Mouse (Mus musculus) cerebellum, adult 18-20 months (tissue): ENCODE data around the gene Gm20479.

Experiments
- DNase-seq, 2 experiments: peaks; one replicate each; pipeline ENCODE4 v3.0.0; 2021

Gene Gm20479

DNA sequence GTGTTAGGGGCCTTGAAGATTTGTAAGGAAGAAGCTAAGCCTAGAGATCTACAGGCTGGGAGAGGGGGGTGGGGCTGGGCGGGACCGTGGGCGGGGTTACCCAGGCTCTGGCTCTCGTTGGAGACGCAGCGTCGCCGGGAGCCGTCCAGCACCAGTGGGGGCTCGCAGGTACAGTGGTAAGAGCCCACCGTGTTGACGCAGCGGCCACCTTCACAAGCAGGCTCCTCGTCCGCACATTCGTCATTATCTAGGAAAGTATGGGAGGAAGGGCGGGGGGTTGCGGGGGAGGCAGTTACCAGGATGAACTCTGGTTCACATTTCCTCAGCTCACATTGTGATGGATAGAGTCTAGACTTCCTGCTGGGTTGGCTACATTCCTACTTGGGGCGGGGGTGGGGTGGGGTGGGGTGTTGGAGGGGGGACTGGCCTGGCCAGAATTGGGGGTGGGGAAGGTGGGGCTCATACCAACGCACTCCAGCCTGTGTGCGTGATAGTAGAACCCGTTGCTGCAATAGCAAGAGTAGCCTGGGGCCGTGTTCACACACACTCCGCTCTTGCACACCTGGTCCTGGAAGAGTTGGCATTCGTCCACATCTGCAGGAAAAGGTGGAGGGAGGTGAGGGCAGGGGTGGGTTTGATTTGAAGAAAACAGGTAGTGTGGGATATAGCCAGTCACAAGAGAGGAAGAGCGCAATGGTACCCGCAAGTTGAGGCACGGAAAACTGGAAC, 48.2 kb downstream of the Gm20479 start:
- DNase-seq = no peak

DNA sequence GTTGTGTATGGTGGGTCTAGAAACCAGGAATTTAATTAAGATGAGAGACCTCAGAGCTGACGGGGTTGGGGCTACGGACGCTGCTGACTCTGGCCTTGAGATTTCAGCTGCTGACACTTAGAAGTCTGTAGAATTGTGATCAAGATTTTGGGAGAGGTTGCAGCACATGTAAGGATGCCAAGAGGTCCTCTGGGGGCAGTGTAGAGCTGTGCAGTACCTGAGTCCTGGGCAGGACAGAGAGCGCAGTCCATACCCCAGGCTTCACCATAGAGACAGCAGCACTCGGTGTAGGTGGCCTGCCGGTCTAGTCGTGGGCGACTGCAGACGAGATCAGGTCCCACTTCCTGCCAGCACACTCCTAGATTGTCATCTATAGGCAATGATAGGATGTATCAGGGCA, 49.7 kb downstream of the Gm20479 start:
- DNase-seq = no peak

DNA sequence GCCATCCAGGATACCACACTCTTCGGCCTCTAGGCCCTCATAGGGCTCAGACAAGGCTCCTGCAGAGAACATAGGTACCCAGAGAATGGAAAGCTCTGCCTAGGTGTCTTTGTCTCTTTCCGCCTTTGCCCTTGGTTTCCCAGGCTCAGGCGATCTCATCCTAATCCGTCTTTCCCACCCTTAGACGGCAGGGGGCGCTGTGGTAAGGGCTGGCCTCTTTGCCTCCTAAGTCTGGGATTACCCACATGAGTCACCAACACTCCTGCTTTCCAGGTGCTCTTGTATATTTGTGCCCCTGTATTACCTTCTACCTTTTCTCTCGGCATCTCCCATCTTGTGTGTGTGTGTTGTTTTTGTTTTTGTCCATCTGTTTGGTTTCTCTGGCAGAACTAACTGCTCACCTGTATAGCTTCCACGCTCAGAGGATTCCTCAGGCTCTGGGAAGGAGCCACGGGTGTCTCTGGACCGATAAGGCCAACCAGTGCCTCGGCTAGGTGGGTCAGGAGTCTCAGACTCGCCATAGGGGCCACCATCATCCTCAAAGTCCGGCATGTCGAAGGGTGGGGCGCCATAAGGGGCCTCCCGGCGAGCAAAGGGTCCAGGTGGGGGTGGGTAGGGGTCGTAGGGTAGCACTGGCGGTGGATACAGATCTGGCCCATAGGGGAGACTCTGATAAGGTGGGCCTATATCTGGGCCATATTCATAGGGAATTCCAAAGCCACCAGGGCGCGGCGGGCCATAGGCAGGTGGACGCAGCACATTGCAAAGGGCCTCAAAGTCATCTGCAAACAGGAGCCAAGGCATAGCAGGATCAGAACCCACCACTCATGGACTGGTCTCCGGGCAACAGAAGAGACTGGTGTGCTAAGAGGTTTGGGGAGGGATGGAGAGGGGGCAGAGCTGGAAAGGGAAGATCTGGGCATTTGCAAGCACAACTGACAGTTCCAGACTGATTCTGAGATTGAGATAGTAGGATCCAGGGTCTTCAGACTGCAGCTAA, 50.8 kb downstream of the Gm20479 start:
- peak in 1 of 2 experiments; percentile 39 for DNase-seq

DNA sequence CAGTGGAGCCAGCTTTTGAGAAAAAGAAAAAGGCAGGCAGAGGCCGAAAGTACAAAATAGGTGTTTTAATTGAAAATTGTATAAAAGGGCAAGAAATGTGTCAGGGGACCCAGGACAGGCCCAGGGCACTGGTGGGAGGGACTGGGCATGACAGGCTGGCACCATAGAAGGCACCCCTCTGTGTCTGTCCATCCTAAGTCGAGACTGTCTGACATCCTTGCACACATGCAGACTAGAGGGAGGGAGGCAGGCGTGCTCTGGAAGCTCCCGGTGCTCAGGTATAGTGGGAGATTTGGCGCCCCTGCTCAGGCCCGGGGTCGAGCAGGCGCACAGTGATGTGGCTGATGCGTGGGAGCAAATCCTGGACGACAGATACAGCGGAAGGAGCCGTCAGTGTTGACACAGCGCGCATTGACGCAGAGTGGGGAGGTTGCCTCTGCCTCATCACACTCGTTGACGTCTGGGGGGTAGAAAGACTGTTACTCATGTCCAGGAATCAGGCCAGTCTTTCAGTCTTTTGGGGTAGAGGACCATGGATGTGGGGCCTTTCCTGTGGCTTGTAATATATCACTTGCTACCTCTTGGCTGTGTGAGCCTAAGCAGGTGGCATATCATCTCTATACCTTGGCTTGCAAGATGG, 52.0 kb downstream of the Gm20479 start:
- DNase-seq = no peak
